Mouse (Mus musculus): ENCODE measurements around the gene Cryaa.

- no peak for TF ChIP-seq POLR2A (IDR thresholded peaks at IDR 0.05; ENCODE audit: borderline replicate concordance, control insufficient read depth, low read depth, low read length)
- TF ChIP-seq CTCF (IDR thresholded peaks at IDR 0.05; ENCODE audit: control insufficient read depth, insufficient read depth, low read length) = no peak
Observed at GRCm38 (mm10) chr17:31634896-31635295, 42.7 kb upstream of the Cryaa start.

Measured in bone marrow, adult 2 months (tissue).